Mouse (Mus musculus): ENCODE measurements around the gene Ptger4.
"Not testable (repeated sequence)": the region's sequence is repeated elsewhere in the genome, so short reads cannot be mapped to it uniquely, and the experiment has no call there.

Ptger4 gene

DNA sequence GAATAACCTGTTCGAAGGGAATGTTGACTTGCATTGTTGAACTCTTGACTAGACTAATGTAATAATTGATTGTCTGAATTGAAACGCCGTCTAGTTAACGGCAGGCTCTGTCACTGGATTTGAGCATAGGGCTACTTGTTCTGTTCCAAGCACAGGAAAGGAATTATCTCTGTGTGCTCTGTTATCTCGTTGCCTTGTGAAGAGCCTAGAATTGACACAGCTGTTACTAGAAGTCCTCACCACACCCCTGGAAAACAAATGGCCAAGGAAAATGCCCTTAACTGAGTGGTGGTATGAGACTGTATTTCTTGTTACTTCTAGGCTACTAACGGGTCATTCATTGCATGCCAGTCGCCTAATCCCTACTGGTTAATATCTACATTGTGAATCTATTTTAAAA, 5.9 kb downstream of the Ptger4 start:
- DNase-seq (ENCODE audit: extremely low spot score, low spot score) = no peak

DNA sequence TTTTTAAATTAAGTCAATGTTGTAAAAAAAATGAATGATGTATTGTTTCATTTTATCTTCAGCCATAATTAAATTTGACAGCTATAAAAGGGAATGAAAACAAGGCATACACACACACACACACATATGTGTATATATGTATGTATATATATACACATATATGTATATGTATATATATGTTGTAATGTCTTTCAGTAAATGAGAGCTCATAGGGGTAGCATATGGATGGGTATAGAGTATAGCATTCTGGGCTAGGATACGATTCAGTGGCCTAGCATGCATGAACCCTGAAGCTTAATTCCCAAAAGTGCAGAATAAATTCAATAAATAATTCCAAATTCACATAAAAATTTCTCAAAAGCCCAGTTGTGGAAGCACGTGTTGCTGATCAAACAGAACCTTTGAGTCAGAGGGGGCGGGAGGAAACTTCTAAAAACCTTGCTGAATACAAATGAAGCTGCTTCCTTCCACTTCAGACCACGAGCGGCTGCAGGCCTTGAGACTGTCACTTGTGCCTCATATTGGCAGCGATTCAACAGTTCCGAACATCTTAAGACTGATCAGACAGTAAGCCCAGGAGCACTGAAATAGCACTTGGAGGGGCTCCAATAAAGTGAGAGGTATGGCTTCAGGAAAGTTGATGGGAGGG, 6.9 kb downstream of the Ptger4 start:
- DNase-seq (ENCODE audit: extremely low spot score, low spot score) = no peak

GRCm38 (mm10) chr15:5236538-5236937, 7.4 kb downstream of the Ptger4 start:
- peak; percentile 66 for DNase-seq (ENCODE audit: extremely low spot score, low spot score)

DNA sequence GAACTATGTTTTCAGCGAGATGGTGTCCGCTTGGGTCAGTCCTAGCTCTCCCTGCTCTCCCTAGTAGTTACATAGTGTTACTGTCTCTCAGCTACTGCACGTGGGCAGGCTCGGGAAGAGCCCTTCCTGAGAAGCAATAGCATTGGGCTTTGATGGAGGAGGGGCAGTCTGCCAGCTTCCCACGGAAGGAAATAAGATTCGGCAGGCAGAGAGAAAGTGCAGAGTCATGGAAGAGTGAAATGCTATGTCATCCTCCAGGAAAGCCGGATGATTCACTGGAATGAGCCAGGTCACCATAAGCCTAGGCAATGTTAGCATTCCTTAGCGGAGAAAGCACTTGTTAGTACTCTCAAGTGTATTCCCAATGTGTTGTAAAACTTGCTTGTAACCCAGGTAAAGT, 8.5 kb downstream of the Ptger4 start:
- DNase-seq (ENCODE audit: extremely low spot score, low spot score) = no peak

GRCm38 (mm10) chr15:5234659-5235058, 9.3 kb downstream of the Ptger4 start:
- no peak for DNase-seq (ENCODE audit: extremely low spot score, low spot score)

- DNase-seq (ENCODE audit: extremely low spot score, low spot score) = not testable (repeated sequence)
Measured at GRCm38 (mm10) chr15:5230746-5231145, 13.2 kb downstream of the Ptger4 start.

GRCm38 (mm10) chr15:5220491-5220890, 23.5 kb downstream of the Ptger4 start:
- DNase-seq (ENCODE audit: extremely low spot score, low spot score) = no peak

DNA sequence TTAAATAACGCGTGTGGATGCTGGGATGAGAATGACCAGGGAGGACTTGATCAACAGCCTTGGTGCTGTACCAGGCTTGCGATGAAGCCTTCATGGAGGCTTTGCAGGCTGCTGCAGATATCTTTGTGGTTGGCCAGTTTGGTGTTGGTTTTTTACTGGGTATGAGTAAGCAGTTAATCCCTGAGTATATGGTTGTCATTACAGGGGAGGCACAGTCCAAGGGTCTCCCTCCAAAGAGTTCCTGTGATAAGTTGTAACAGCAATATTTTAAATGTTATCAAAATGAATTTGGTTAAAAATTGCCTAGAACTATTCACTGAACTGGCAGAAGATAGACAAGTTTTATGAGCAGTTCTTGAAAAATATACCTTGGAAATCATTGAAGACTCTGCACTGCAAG, 34.9 kb downstream of the Ptger4 start:
- DNase-seq (ENCODE audit: extremely low spot score, low spot score) = no peak

GRCm38 (mm10) chr15:5205222-5205621, 38.8 kb downstream of the Ptger4 start:
- no peak for DNase-seq (ENCODE audit: extremely low spot score, low spot score)

GRCm38 (mm10) chr15:5196691-5197090, 47.3 kb downstream of the Ptger4 start:
- DNase-seq (ENCODE audit: extremely low spot score, low spot score) = peak; percentile 23

DNA sequence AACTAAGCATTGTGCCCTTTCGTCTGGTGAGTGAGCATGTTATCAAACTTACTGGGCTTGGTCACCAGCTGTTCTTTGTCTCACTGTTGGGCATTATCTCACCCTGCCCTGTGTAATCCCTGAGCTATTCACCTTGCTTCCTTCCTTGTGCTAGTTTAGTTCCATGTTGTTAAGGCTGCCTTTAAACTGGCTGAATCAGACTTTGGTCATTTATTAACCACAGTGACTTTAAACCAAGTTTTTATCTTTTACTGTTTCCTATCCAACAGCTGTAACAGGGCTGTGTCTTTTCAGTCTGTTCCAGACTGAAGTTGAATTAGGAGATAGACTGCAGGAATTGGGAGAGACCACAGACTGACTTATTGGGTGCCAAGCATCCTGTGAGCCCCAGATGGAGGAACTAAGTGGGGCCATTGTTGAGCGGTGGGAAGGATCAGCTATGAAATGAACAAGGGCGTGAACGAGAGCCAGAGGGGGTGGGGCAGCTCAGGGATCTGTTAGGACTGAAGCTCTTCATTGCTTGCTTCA, 47.9 kb downstream of the Ptger4 start:
- no peak for DNase-seq (ENCODE audit: extremely low spot score, low spot score)

GRCm38 (mm10) chr15:5194931-5195330, 49.1 kb downstream of the Ptger4 start:
- no peak for DNase-seq (ENCODE audit: extremely low spot score, low spot score)

- no peak for DNase-seq (ENCODE audit: extremely low spot score, low spot score)
Measured at GRCm38 (mm10) chr15:5194446-5194845, 49.5 kb downstream of the Ptger4 start.

GRCm38 (mm10) chr15:5193833-5194232, 50.2 kb downstream of the Ptger4 start:
- DNase-seq (ENCODE audit: extremely low spot score, low spot score) = no peak

- DNase-seq (ENCODE audit: extremely low spot score, low spot score) = no peak
Measured at GRCm38 (mm10) chr15:5189504-5190093, 54.4 kb downstream of the Ptger4 start.

- DNase-seq (ENCODE audit: extremely low spot score, low spot score) = no peak
Measured at GRCm38 (mm10) chr15:5188029-5188428, 56.0 kb downstream of the Ptger4 start.

- no peak for DNase-seq (ENCODE audit: extremely low spot score, low spot score)
Measured at GRCm38 (mm10) chr15:5187116-5187515, 56.9 kb downstream of the Ptger4 start.

GRCm38 (mm10) chr15:5186293-5186675, 57.7 kb downstream of the Ptger4 start:
- DNase-seq (ENCODE audit: extremely low spot score, low spot score) = no peak

DNA sequence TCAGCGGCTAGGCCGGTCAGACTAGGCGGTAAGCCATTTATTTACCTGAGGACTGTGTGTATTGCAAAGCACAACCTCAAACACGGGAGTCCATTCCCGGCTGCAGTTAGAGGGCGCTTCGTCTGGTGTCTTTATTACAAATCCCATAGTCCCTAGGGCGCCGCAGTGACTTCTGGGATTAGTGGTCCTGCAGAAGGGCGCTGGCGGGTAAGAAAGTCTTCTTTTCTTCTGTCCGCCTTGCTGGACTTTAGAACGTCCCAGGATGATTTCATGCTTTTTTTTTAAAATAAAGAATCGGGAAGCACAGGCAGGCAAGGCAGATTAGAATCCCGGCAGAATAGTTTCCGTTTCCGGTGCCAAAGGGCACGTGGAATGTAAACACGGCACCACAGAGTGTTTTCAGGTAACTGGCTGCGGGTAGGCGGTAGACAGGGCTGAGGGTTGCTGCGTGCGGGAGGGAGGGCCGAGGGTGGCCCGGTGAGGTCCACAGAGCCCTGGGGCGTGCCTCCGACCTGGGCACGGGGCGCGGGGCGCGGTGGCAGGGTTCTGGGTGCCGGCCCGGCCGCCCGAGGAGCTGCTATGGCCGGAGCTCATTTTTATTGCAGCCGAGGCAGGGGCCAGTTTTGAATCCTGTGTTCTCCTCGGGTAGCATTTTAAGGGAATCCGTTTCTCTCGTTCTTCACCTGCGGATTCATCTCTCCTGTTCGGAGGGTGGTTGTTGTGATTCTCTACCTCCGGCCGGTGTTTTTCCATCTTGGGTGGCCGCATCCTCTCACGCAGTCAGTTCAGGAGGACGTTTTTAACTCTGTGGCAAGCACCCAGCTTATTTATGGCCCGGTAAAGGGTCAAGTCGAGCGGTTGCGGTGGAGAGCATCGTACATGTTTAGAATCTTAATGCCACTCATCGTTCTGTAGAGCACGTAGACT, 58.4 kb downstream of the Ptger4 start, which contains the start of gene Ttc33:
Gene Ttc33, plus strand, starts transcription at position 160 of the 927 bp plus-strand sequence.
- peak; percentile 68 for DNase-seq (ENCODE audit: extremely low spot score, low spot score)

DNA sequence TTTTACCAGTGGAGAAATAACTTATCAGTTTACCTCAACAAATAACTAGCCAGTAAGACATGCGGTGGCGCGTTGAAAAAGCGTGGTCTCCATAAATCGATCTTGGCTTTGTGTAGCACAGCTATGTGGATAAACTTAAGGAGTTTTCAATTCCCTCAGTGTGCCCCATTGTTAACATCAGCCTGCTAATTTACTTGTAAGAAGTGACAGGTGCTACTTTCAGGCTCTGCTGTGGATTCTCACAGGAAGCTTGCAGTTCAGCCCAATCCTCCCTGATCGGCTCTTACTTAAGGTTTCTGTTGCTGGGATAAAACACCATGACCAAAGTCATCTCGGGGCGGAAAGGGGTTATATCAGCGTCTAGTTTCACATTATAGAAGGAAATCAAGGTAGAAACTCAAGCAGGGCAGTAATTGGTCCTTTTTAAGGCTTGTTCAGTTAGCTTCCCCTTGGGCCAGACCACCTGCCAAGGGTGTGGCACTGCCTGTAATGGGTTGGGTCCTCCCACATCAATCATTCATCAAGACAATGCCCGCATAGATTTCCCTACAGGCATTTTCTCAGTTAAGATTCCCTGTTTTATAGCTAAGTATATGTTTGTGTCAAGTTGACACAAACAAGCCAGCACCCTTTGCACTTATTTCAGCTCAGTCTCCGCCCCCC, 59.2 kb downstream of the Ptger4 start:
- DNase-seq (ENCODE audit: extremely low spot score, low spot score) = peak; percentile 24

- no peak for DNase-seq (ENCODE audit: extremely low spot score, low spot score)
Measured at GRCm38 (mm10) chr15:5173217-5173820, 70.7 kb downstream of the Ptger4 start.

Data from neural tube, embryonic 10.5 days (tissue).